16 mouse cellular contexts compared by ENCODE assay signal in the genomic region with DNA sequence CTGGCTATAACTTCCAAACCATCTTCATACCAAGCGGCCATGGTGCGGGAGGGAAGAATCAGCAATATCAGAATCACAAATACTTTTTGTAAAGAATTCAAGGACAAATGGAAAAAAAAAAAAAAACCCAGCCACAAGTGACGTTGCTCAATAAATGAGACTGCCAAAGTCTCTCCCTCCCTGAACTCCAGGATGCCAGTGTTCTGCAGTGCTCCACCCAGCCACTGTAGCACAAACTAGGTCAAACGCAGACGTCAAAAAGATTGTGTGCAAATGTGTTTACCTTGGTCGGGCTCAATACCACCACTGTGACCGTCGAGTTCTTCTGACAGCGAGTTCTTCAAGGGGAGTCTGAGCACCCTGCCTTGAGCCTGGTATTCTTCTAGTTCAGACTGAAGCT.
"Had no signal": no experiment of that assay in that cellular context is flagged by ENCODE, and none has a peak within 500 bp of the region (broad histone marks: within the 10 kb centered on the region; RNA-seq: fewer than 3 reads in every experiment).

No protein-coding gene starts in this region.

- H3K4me3 ChIP-seq: layer of hippocampus, adult 2 months; limb, embryonic 10.5 days; limb, embryonic 13.5 days; liver, embryonic 15.5 days; megakaryocyte, embryonic 14.5 days; midbrain, embryonic 10.5 days; midbrain, embryonic 13.5 days had no signal

- H3K27ac ChIP-seq: layer of hippocampus, adult 2 months; limb, embryonic 10.5 days; limb, embryonic 13.5 days; liver, embryonic 15.5 days; midbrain, embryonic 10.5 days; midbrain, embryonic 13.5 days; stomach, postnatal 0 days had no signal

- H3K9ac ChIP-seq: limb, embryonic 13.5 days; liver, embryonic 15.5 days; midbrain, embryonic 13.5 days had no signal

- DNase-seq: kidney, adult 18-20 months; kidney, adult 9 months; kidney, postnatal 25 days; layer of hippocampus, adult 9-11 months; liver; lung, adult 2 months; thymus, postnatal 36 days had no signal

- ATAC-seq: midbrain, embryonic 13.5 days; midbrain, embryonic 16.5 days had no signal

- H3K4me2 ChIP-seq: limb, embryonic 13.5 days; liver, embryonic 15.5 days; midbrain, embryonic 13.5 days had no signal

- H3K27me3 ChIP-seq: limb, embryonic 13.5 days; liver, embryonic 15.5 days; megakaryocyte, embryonic 14.5 days; midbrain, embryonic 13.5 days had no signal

- H3K4me1 ChIP-seq: limb, embryonic 10.5 days; limb, embryonic 13.5 days; liver, embryonic 15.5 days; midbrain, embryonic 13.5 days had no signal

- H3K9me3 ChIP-seq: limb, embryonic 10.5 days; limb, embryonic 13.5 days; liver, embryonic 15.5 days; megakaryocyte, embryonic 14.5 days; midbrain, embryonic 10.5 days; midbrain, embryonic 13.5 days had no signal
